Mouse (Mus musculus) megakaryocyte-erythroid progenitor cell, adult 5-6 weeks (primary cell): ENCODE measurements around the gene Hivep2. TPM values are rescaled to one million over a fixed set of nuclear protein-coding genes. Genes with fewer than 3 reads are reported as not detected.

Source experiments
- ATAC-seq: replicated peaks from 2 replicates; pipeline ENCODE4 v1.8.0; 2016; ENCODE audit warnings: mild to moderate bottlenecking, inconsistent platforms; ENCODE audit not compliant: severe bottlenecking, poor library complexity, low FRiP score, low TSS enrichment
- total RNA-seq, 2 experiments: library from RNA; stranded (forward) in 1 of 2; stranded (reverse) in 1 of 2; fragments of 200-1000, 215-1000 nt in 1 of 2; fragments of >200 nt in 1 of 2; fragmentation: Nextera tagmentation in 1 of 2; gene quantifications; 2 replicates each; pipeline ENCODE4 v1.2.3; 2014 to 2017

Gene Hivep2
- total RNA-seq, 2 experiments from 2014 or later = 0.94 to 3.7 TPM

DNA sequence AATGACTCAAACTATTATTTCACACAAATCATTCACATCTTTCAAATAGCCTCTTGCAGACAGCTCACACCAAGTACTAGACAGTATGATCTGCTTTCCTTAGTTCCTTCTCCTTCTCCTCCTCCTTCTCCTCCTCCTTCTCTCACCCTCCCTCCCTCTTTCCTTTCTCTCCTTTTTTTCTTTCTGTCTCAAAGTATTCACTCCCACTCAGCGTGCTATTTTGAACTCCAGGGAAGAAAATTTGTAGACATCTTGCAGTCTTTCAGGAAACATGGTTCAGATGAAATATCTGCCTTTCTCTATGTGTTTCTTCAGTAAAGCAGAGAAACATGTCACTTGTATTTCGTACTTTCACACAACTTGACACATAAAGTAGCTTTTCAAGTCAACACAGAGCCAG, 94.4 kb downstream of the Hivep2 start:
- no peak for ATAC-seq

DNA sequence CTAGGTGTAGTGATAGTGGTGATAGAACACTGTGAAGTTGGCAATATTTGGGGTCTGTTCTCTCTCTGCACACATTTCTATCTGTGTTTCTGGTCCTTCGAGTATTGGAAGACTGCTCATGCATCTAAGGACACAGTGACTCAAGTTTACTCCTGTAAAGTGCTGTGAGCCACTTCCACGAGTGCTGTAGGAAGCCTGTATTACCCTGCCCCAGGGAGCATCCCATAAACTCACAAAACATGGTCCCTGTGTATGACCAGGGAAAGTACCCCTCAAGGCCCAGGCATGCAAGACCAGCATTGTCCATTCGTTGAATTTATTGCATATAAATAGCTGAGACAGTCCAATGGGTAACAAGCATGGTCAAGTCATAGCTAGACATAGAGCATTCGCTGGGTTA, 97.4 kb downstream of the Hivep2 start:
- ATAC-seq = no peak

DNA sequence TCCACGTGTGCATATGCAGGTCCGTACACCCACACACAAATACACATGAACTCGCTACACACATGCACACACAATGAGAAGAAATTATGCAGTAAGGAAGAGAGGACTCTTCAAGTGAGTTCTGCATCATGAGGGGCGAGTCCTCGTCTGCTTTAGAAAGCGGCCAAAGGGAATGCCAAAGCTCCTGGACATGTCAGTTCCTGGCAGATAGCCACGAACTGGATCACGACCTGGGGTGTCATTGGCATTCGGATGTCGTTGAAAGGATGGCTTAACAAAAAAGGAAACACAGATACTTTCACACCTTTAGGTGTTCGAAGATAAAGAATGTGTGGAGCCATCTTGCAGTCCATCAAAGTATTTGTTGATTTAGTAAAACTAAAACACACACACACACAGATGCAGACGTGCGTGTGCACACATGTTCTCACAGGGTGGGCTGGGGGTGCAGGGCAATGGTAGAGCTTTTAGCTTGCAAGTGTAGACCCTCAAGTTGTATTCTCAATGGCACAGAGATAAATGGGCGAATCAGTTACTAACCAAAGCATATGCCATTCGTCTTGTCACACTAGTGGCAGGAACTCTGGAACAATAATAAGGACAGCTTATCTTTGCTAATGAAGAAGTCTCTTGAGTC, 99.0 kb downstream of the Hivep2 start:
- ATAC-seq = no peak

DNA sequence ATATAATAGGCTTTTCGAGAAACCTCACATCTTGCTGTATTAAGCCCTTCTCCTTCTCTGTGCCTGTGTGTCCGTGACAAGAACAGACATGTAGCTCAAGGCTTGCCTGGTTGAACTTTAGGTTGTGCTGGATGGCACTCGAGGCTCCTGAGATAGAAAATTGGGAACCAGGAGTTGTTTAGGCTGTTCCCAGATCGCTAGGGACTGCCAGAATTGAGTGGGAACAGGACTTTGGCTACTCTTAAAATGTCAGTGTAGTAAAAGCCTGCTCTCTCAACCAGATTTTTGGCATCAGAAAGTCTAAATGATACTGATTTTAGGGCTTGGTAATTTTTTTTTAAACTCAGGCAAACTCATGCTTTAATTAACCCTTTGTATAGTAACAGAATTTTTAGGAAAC, 101.9 kb downstream of the Hivep2 start:
- no peak for ATAC-seq

DNA sequence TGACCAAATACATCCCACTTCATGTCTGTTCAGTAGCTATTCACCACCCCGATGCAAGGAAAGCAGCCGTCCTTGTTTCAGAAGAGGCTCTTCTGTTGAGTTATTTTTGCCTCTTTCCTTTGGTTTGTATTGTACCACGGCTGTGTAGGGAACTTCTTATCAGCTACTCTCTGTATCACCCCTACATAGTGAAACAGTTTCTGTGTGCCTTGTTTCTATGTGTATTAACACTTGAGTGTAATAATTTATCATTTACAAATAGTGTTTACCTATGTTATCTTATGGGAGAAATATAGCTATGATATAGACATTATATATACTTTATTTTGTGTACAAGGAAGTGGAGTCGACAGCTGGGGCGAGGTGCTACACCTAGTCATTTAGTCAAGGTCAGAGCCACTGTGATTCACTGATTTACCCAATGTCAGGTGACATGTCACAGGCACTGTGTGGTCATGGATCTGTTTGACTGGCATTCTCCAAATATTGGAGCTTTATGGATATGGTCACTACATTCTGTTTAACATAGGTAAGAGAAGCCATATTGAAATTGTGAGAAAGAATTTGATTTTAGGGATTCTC, 104.7 kb downstream of the Hivep2 start:
- ATAC-seq = no peak

DNA sequence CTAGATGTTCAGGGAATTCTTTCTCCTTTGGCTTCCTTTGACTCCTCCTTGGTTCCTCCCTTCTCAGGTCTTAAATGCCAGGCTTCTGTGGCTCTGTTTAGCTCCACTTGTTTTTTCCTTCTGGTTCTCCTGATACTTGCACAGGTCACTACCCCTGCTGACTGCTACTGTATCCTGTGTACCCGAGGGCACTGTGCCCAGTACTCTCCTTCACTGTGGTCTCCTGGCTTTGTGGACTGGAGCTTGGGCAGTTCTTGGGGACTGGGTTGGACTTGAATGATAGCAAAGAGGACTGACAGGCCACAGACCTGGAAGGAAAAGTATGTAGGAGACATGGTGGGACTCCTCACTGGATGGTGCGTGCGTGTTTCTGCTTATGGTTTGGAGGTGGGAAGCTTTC, 106.6 kb downstream of the Hivep2 start:
- ATAC-seq = no peak

DNA sequence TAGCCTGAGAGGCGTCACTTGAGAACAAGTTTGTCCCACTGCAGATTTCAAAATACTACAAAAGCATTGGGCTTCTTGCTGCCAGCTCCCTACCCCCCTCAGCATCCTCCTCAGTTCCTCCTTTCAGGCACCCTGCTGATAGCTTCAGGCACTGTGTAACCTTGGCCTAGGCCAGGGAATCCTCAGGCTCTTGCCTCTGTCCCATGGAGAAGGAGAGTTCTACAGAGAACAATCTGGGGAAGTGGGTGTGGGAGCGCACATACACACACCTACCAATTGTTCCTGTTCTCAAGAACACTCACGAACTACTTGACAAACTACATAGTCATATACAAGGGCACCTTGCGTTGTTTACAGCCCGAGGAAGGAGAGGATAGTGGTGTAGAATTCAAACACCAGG, 109.9 kb downstream of the Hivep2 start:
- no peak for ATAC-seq

DNA sequence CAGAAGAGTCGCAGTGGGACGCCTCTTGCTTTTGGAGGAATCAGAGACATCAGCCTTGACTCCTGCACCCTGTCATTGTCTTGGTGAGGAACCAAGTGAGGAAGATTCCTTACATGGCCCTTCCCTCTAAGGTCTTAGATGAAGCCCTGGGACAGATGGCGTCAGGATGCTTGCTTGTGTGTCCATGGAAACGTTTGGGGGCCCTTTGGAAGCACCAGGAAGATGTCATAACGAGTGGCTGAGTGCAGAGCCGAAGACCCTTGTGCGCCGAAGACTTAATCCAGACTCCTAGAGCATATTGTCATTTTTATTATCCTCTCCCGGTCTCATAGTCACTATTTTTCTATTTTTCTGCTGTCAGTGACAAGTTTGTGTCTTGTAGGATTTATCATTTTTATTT, 111.0 kb downstream of the Hivep2 start:
- ATAC-seq = no peak

DNA sequence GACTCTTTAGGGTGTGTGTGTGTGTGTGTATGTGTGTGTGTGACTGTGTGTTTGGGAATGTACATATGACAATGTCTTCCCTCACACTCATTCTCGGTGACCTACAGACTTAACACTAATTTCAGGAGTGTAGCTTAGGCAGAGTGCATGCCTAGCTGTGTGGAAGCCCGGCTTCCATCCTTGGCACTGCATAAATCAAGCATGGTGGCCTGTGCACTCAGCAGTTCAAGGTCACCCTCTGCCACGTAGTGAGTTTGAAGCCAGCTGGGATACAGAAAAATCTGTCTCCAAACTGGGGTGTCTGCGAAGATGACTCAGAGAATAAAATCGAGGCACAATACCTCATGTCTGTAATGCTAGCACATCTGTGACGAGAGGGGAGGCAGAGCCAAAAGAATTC, 115.0 kb downstream of the Hivep2 start:
- no peak for ATAC-seq

DNA sequence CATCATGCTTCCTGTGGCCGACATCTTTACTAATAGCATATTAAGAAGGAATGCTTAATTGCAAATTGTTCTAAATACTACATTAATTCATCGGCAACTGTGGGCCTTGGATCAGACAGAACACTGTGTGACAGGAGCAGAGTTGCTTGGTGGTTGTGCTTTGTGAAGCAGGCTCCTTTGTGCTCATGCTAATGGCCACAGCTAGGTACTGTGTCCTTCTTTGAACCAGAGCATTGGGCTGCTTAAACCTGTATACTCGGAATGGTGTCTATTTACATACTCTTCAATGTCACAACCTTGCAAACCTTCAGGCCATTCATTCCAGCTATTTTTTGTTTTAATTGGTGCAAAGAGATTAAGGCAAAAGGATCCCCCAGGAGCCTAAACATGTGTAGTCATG, 115.9 kb downstream of the Hivep2 start:
- ATAC-seq = no peak

DNA sequence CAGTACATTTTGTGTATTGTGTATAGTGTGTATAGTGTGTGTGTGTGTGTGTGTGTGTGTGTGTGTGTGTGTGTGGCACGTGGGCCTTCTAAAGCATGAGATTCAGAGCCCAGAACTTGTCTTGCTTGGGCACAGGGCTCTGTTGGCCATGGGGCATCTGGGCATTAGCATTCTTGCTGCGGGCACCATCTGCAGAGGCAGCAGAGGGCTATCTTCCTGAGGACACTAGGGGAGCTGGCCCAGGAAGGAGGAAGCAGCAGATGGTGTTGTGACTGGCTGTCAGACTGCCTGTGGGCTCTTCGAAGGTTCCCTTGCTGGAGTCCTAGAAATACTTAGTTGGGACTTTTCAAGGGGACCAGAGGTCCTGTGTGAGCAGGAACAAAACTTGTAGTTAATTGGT, 116.4 kb downstream of the Hivep2 start:
- no peak for ATAC-seq

DNA sequence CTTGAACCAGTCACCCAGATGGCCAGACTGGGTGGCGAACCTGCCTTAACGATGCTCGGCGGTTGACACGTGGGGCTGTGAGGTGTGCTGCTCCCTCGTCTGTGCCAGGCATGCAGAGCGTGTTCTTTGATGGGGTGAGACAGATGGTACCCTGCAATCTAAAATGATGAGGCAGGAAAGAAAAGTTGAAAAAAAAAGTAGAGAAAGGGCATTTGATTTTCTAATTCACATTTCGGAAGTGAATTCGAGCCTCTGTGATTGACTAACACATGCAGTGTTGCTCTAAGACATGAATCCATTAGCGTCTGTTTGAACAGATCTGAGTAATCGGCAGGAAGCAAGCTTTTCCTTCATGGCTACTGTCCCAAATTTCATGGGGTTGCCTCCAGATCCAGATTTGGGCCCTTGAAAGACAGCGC, 119.4 kb downstream of the Hivep2 start:
- ATAC-seq = 0 out of 2 replicates have a peak, but pooled peaks have one; percentile 6

DNA sequence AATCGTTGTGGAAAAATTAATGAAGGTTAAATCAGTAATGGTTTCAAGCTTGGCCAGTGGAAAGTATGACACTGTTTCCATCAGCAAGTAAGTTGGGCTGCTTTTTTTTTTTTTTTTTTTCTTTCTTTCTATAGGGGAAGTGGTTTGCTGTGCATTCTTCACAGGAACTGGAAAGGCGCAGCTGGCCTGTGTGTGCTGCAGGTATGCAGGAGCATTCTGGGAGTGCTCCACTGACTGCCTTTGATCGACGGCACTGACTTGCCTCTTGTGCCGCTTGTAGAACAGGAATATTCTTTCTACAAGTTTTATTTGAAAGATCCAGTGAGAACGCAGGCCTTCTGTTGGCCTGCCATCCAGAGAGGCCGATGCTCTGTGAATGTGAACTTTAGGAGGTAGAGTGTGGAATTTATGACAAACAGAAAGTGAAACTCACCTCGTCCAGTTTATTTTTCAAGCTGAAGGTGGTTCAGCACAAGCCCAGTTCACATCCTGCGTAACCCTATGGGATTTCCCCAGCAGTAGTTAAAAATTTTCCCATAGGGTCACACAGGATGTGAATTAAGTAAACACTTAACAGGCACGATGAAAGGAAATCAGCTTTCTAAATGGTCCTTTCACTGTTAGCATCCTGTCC, 120.1 kb downstream of the Hivep2 start:
- ATAC-seq = peak; percentile 64

DNA sequence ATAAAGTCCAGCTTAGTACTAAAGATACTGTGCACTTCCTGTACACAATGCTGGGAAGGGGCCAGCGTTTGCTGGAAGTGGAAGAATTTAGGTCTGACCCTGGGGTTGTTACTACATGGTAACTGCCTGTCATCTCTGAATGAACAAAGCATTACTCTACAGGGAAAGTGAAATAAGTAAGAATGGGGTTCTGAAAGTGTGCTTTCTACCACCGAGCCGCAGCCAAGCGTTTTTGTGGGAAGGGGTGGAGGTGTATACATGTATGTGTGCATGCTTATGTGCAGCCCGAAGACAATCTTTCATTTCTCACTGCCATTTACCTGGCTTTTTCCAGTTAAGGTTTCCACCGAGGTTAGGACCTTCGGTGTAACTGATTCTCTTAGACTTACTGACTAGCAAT, 121.4 kb downstream of the Hivep2 start:
- no peak for ATAC-seq

DNA sequence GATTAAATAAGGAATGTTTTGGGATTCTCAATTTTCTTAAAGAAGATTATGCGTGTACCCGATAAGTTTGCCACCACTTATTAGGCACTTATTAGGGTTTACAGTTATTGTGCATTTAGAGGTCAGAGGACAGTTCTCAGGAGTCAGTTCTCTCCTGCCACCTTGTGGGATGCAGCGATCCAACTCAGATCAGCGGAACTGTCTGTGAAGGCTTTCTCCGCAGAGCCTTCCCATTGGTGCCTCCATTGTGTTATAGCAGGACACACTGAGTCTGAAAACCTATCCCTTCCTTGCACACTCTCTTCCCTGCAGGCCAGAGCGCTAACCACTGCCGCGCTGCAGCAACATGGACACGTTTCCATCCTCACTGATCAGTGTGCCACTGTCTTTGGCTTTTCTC, 123.6 kb downstream of the Hivep2 start:
- ATAC-seq = no peak

DNA sequence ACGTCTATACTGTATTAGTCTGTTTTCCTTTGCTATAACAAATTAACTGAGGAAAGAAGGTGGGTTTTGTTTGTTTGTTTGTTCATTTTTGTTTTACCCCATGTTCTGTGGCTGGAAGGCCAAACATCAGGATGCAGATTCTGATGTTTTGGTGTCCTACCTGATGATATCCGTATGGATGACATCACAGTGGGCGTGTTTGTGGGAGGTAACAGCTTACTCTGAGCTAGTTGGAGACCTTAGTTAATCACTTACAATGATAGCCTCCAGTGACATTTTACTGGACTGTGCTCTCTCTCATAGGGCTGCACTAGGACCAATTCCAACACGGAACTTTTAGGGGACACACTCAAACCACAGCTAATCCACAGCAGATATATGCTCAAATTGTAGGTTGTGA, 128.2 kb downstream of the Hivep2 start:
- no peak for ATAC-seq

DNA sequence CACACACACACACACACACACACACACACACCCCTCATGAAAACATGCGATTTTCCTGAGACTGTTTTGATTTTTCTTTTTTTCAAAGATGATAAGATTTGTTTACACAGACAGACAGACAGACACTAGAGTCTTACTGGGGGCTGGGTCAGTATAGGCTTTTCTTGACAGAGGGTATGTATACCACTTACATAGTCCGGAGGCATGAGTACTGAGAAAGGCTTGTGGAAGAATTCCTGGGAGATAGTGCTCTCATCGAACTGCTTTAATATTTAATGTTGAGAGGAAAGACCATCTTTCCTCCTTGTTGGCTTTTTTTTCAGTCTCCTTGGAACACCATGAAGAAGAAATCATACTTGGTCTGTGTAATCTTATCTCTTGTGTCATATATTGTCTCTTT, 130.2 kb downstream of the Hivep2 start:
- no peak for ATAC-seq

DNA sequence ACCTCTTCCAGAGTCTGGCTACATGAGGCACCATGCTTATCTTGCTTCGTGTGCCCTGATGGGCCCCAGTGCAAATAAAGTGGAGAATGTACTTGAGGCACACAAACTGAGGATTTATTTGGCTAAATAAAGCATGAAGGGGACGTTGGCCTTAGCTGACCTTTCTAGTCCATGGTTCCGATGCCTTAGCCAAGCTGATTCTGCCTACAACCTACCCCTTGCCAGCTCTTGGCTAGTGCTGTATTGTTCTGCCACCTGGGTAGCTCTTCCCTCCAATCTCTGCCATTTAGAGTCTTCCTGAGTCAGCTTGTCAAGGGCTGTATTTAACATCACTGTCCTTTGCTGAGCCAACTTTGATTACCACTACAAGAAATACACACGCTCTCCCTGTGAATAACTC, 133.3 kb downstream of the Hivep2 start:
- ATAC-seq = no peak

DNA sequence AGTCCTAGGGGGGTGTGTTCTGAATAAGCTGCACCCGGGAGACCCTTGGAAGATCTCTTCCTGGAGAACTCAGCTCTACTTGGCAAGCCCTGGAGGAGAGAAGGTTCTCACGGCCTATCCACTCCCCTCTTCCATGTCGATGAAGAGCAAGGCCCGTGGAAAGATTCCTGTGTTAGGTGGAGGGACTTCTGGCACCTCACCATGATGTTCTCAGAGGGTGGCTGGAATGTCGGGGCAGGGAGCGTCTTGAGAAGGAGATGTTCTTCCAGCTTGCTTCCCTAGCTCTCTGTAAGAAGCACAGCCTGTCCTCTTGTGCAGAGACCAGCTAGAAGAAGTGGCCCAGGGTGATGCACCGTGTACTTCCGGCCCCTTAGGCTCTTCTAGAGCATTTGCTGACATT, 134.2 kb downstream of the Hivep2 start:
- no peak for ATAC-seq

DNA sequence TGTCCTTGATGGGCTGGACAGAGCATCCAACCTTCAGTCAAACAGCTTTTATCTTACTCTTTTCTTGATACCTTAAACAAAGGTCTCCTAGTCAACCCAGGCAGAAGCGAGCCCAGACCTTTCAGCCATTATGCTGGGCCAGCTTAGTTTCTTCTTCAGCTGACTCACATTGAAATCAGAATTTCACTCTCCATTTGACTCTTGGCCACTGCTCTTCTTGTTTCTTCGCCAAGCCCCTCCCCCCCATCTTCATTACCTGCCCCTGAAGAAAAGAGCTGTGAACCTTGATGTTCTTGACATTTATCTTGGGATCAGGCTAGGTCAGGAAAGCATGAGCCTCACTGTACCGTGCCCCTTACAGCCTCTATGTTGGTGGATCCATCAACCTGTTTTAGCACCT, 135.0 kb downstream of the Hivep2 start:
- no peak for ATAC-seq

DNA sequence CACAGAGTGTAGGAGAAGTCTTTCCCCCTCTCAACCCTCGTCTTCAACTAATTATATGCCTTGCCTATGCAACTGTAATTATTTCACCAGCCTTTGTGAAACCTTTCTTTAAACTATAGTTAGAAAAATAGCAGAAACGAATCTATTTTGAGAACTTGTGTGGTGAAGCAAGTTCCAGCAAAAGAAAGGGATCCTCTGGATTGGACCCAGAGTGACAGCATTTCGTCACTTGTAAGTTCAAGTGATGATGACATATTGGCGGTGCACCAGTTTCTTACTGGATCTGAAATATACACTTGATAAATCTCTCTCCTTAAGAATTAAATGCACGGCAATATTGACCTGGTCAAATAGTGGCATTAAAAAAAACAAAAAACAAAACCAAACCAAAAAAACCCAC, 136.1 kb downstream of the Hivep2 start:
- ATAC-seq = no peak
